14 mouse cellular contexts compared by ENCODE assay signal in genomic region chr13:20609003-20609688, GRCm38 (mm10).
DNase-seq lines count a peak whose midpoint lies in the region; ATAC-seq lines count a peak whose summit lies in the region.
"Had no signal": no experiment of that assay in that cellular context is flagged by ENCODE, and none has a peak within 500 bp of the region (broad histone marks: within the 10 kb centered on the region; RNA-seq: fewer than 3 reads in every experiment).

No protein-coding gene starts in this region.

- H3K9me3 ChIP-seq in forebrain, embryonic 12.5 days = no peaks in the 10 kb centered on the region
- no peaks in the 10 kb centered on the region for H3K9me3 ChIP-seq in forebrain, embryonic 14.5 days (replicated peaks; ENCODE audit: control insufficient read depth, low read length)
- no peaks in the 10 kb centered on the region for H3K9me3 ChIP-seq in hindbrain, embryonic 16.5 days (ENCODE audit: control insufficient read depth, low read length)
- no peaks in the 10 kb centered on the region for H3K9me3 ChIP-seq in neural tube, embryonic 14.5 days (ENCODE audit: control insufficient read depth, low read length)
- H3K9me3 ChIP-seq: kidney, embryonic 15.5 days; neural tube, embryonic 12.5 days had no signal

- H3K4me1 ChIP-seq in forebrain, embryonic 12.5 days = peaks cover 13% of the 10 kb centered on the region
- H3K4me1 ChIP-seq in forebrain, embryonic 14.5 days (ENCODE audit: control insufficient read depth, insufficient read depth, low read length) = peaks cover 6% of the 10 kb centered on the region
- H3K4me1 ChIP-seq in hindbrain, embryonic 16.5 days (ENCODE audit: control insufficient read depth, insufficient read depth, low read depth, low read length) = peaks cover 6% of the 10 kb centered on the region; the same call in 1 of the 2 replicates
- no peaks in the 10 kb centered on the region for H3K4me1 ChIP-seq in neural tube, embryonic 14.5 days (ENCODE audit: control insufficient read depth, insufficient read depth, low read length)
- H3K4me1 ChIP-seq: kidney, embryonic 15.5 days had no signal

- peak; percentile 59 for ATAC-seq in forebrain, embryonic 12.5 days (ENCODE audit: low FRiP score)
- peak; percentile 60 for ATAC-seq in forebrain, embryonic 14.5 days
- ATAC-seq in hindbrain, embryonic 16.5 days = peak; percentile 63
- peak; percentile 83 for ATAC-seq in neural tube, embryonic 14.5 days (ENCODE audit: low read depth)
- ATAC-seq: liver, postnatal 0 days had no signal

- 6% methylated on average over 3 of the region's 3 CpGs for WGBS in forebrain, embryonic 12.5 days
- 5% methylated on average over 3 of the region's 3 CpGs for WGBS in forebrain, embryonic 14.5 days
- WGBS in hindbrain, embryonic 16.5 days = 17% methylated on average over 3 of the region's 3 CpGs
- 34% methylated on average over 3 of the region's 3 CpGs for WGBS in neural tube, embryonic 14.5 days

- H3K27me3 ChIP-seq in forebrain, embryonic 12.5 days = no peaks in the 10 kb centered on the region
- no peaks in the 10 kb centered on the region for H3K27me3 ChIP-seq in forebrain, embryonic 14.5 days (replicated peaks; ENCODE audit: control insufficient read depth, insufficient read depth, low read length)
- H3K27me3 ChIP-seq in hindbrain, embryonic 16.5 days (replicated peaks; ENCODE audit: control insufficient read depth, insufficient read depth, low read length) = no peaks in the 10 kb centered on the region
- H3K27me3 ChIP-seq in neural tube, embryonic 14.5 days (ENCODE audit: control insufficient read depth, insufficient read depth, low read length) = no peaks in the 10 kb centered on the region
- H3K27me3 ChIP-seq: kidney, embryonic 15.5 days; neural tube, embryonic 12.5 days had no signal

- 0 out of 2 replicates have a peak, but pooled peaks cover 5% of the 10 kb centered on the region for H3K36me3 ChIP-seq in forebrain, embryonic 12.5 days (replicated peaks)
- 0 out of 2 replicates have a peak, but pooled peaks cover 4% of the 10 kb centered on the region for H3K36me3 ChIP-seq in forebrain, embryonic 14.5 days (ENCODE audit: control insufficient read depth, insufficient read depth, low read length)
- no peaks in the 10 kb centered on the region for H3K36me3 ChIP-seq in hindbrain, embryonic 16.5 days (ENCODE audit: control insufficient read depth, insufficient read depth, low read length)
- 0 out of 2 replicates have a peak, but pooled peaks cover 4% of the 10 kb centered on the region for H3K36me3 ChIP-seq in neural tube, embryonic 14.5 days (ENCODE audit: control insufficient read depth, insufficient read depth, low read length)
- H3K36me3 ChIP-seq: kidney, embryonic 15.5 days had no signal

- H3K27ac ChIP-seq in forebrain, embryonic 12.5 days = no peak overlapping the region
- 0 out of 2 replicates have a peak overlapping the region, but pooled peaks have one; percentile 9 for H3K27ac ChIP-seq in forebrain, embryonic 14.5 days (ENCODE audit: low read depth, low read length)
- peak overlapping the region; percentile 19; the same call in 1 of the 2 replicates for H3K27ac ChIP-seq in hindbrain, embryonic 16.5 days (ENCODE audit: low read depth, low read length)
- H3K27ac ChIP-seq in neural tube, embryonic 14.5 days (ENCODE audit: low read depth, low read length) = no peak overlapping the region; the same call in 1 of the 2 replicates
- H3K27ac ChIP-seq: kidney, embryonic 15.5 days; neural tube, embryonic 12.5 days had no signal

- H3K9ac ChIP-seq in forebrain, embryonic 12.5 days = no peak overlapping the region
- no peak overlapping the region for H3K9ac ChIP-seq in forebrain, embryonic 14.5 days (ENCODE audit: low read length)
- H3K9ac ChIP-seq in hindbrain, embryonic 16.5 days (ENCODE audit: low read depth, low read length) = no peak overlapping the region
- H3K9ac ChIP-seq in neural tube, embryonic 14.5 days (replicated peaks; ENCODE audit: low read depth, low read length) = no peak overlapping the region
- H3K9ac ChIP-seq: kidney, embryonic 15.5 days; liver, postnatal 0 days; neural tube, embryonic 12.5 days had no signal

- peak; percentile 42 for DNase-seq in forebrain, embryonic 14.5 days (ENCODE audit: low spot score)
- no peak for DNase-seq in testis, postnatal 14 days (ENCODE audit: low spot score)
- DNase-seq in lung, postnatal 25 days (ENCODE audit: low spot score) = no peak
- DNase-seq in left cerebral cortex, adult 9 months (ENCODE audit: low spot score in 2 of 2) = no peak
- DNase-seq: cerebellum, adult 9-11 months; gastrocnemius, postnatal 25 days; liver; liver, postnatal 0 days; lung, postnatal 4 days had no signal

- no peak overlapping the region for H3K4me3 ChIP-seq in forebrain, embryonic 12.5 days (replicated peaks)
- H3K4me3 ChIP-seq in forebrain, embryonic 14.5 days (ENCODE audit: low read depth, low read length) = no peak overlapping the region
- no peak overlapping the region for H3K4me3 ChIP-seq in hindbrain, embryonic 16.5 days (ENCODE audit: low read length)
- H3K4me3 ChIP-seq in neural tube, embryonic 14.5 days (ENCODE audit: low read depth, low read length) = no peak overlapping the region
- H3K4me3 ChIP-seq: kidney, embryonic 15.5 days; neural tube, embryonic 12.5 days had no signal

- no peak overlapping the region for H3K4me2 ChIP-seq in forebrain, embryonic 12.5 days
- no peak overlapping the region for H3K4me2 ChIP-seq in forebrain, embryonic 14.5 days (ENCODE audit: low read length)
- H3K4me2 ChIP-seq in hindbrain, embryonic 16.5 days (ENCODE audit: low read length) = no peak overlapping the region
- no peak overlapping the region for H3K4me2 ChIP-seq in neural tube, embryonic 14.5 days (ENCODE audit: low read depth, low read length)
- H3K4me2 ChIP-seq: kidney, embryonic 15.5 days; neural tube, embryonic 12.5 days had no signal

Comparison
In these comparisons a context has a peak if more than half of its experiments do, and no peak if none do; other contexts are left out.
1. H3K27ac ChIP-seq: peak in forebrain, embryonic 14.5 days (single experiment) and hindbrain, embryonic 16.5 days (single experiment); none in forebrain, embryonic 12.5 days (single experiment) and neural tube, embryonic 14.5 days (single experiment).
2. Peak in every context shown above with its lines, with median percentiles within 50 percentile points of each other: ATAC-seq.